Mouse (Mus musculus) erythroblast, embryonic 14.5 days (primary cell): Measurements from ENCODE around the gene Ric8a. TPM values are rescaled to one million over a fixed set of nuclear protein-coding genes. Genes with fewer than 3 reads are reported as not detected.

Experiments used
- H3K27me3 ChIP-seq: 2 replicates; pipeline ENCODE4 v1.6.1; 2012; ENCODE audit warnings: inconsistent platforms; ENCODE audit not compliant: control insufficient read depth
- H3K36me3 ChIP-seq: 2 replicates; pipeline ENCODE4 v1.6.1; 2012; ENCODE audit warnings: mild to moderate bottlenecking, inconsistent platforms; ENCODE audit not compliant: control insufficient read depth
- H3K4me1 ChIP-seq: 2 replicates; pipeline ENCODE4 v1.6.1; 2012; ENCODE audit warnings: inconsistent platforms; ENCODE audit not compliant: control insufficient read depth
- H3K4me3 ChIP-seq: replicated peaks from 2 replicates; pipeline ENCODE3; 2012; ENCODE audit warnings: moderate library complexity, mild to moderate bottlenecking, inconsistent platforms
- H3K9me3 ChIP-seq: 2 replicates; pipeline ENCODE4 v1.6.1; 2012; ENCODE audit warnings: low read length, inconsistent platforms, mixed read lengths; ENCODE audit not compliant: control insufficient read depth
- GATA1 ChIP-seq: IDR thresholded peaks from 2 replicates; pipeline ENCODE4 v1.6.1; 2012; ENCODE audit warnings: low read length, inconsistent platforms, mixed read lengths
- TAL1 ChIP-seq: IDR thresholded peaks from 3 replicates; pipeline ENCODE4 v1.6.1; 2012; ENCODE audit warnings: low read length, inconsistent platforms, mixed read lengths
- polyA plus RNA-seq: library from polyadenylated mRNA; stranded (reverse); fragments of >175 nt; gene quantifications from 2 replicates; pipeline ENCODE4 v1.2.3, GENCODE M21; 2012

The Ric8a gene
- polyA plus RNA-seq, 1 experiment: 2.1 TPM

GRCm38 (mm10) chr7:140912293-140912692, 55.5 kb downstream of the Ric8a start:
- Histone ChIP-seq H3K27me3 (peaks cover 3% of the 10 kb centered on the region), H3K4me3 (no peak overlapping the region), H3K9me3 (no peaks in the 10 kb centered on the region), H3K4me1 (peaks cover 8% of the 10 kb centered on the region), H3K36me3 (no peaks in the 10 kb centered on the region; the same call in 1 of the 2 replicates)
- TF ChIP-seq GATA1: no peak
- TF ChIP-seq TAL1: no peak

GRCm38 (mm10) chr7:140912846-140913482, 56.2 kb downstream of the Ric8a start:
- no peak overlapping the region for H3K4me3 ChIP-seq
- TF ChIP-seq GATA1 (no peak), TAL1 (no peak)
- peaks cover 8% of the 10 kb centered on the region for H3K4me1 ChIP-seq
- H3K9me3 ChIP-seq: no peaks in the 10 kb centered on the region
- H3K27me3 ChIP-seq: peaks cover 3% of the 10 kb centered on the region
- no peaks in the 10 kb centered on the region; the same call in 1 of the 2 replicates for H3K36me3 ChIP-seq

Other genes starting within 250 kb of the Ric8a start
- gene Olfr61, start 228.0 kb upstream of the Ric8a start, polyA plus RNA-seq: not detected in 2 replicates
- not detected in 2 replicates for gene Olfr53, start 210.5 kb upstream of the Ric8a start, polyA plus RNA-seq
- 0.01 TPM in 1 of 2 replicates, not detected in the other for gene Olfr539, start 197.0 kb upstream of the Ric8a start, polyA plus RNA-seq
- gene Olfr45, start 175.0 kb upstream of the Ric8a start, polyA plus RNA-seq: 0.01 TPM in 1 of 2 replicates, not detected in the other
- gene Olfr541, start 159.7 kb upstream of the Ric8a start, polyA plus RNA-seq: not detected in 2 replicates
- gene Cyp2e1, start 93.2 kb upstream of the Ric8a start, polyA plus RNA-seq: not detected in 2 replicates
- 0.05 TPM in 1 of 2 replicates, not detected in the other for gene Syce1, start 69.1 kb upstream of the Ric8a start, polyA plus RNA-seq
- gene Zfp941, start 34.8 kb upstream of the Ric8a start, polyA plus RNA-seq: not detected in 2 replicates
- 0.06 TPM in 1 of 2 replicates, not detected in the other for gene Urah, start 21.9 kb upstream of the Ric8a start, polyA plus RNA-seq
- not detected in 2 replicates for gene Scgb1c1, start 11.4 kb upstream of the Ric8a start, polyA plus RNA-seq
- gene Odf3, start 9.2 kb upstream of the Ric8a start, polyA plus RNA-seq: not detected in 2 replicates
- not detected in 2 replicates for gene Gm45785, start 626 bp upstream of the Ric8a start, polyA plus RNA-seq
- 0.95 and 1.2 TPM in 2 replicates for gene Bet1l, start 620 bp downstream of the Ric8a start, polyA plus RNA-seq
- 13.2 and 18.4 TPM in 2 replicates for gene Psmd13, start 25.0 kb downstream of the Ric8a start, polyA plus RNA-seq
- gene Sirt3, start 25.4 kb downstream of the Ric8a start, polyA plus RNA-seq: 1.8 and 1.9 TPM in 2 replicates
- gene Cox8b, start 43.5 kb downstream of the Ric8a start, polyA plus RNA-seq: not detected in 2 replicates
- not detected in 2 replicates for gene Nlrp6, start 63.9 kb downstream of the Ric8a start, polyA plus RNA-seq
- 0.05 and 0.32 TPM in 2 replicates for gene Pgghg, start 84.4 kb downstream of the Ric8a start, polyA plus RNA-seq
- gene Ifitm5, start 93.3 kb downstream of the Ric8a start, polyA plus RNA-seq: not detected in 2 replicates
- not detected in 2 replicates for gene Gm45717, start 99.0 kb downstream of the Ric8a start, polyA plus RNA-seq
- 3.3 and 3.7 TPM in 2 replicates for gene Ifitm2, start 99.0 kb downstream of the Ric8a start, polyA plus RNA-seq
- gene Ifitm1, start 110.3 kb downstream of the Ric8a start, polyA plus RNA-seq: 0.05 and 0.47 TPM in 2 replicates
- gene Ifitm3, start 153.8 kb downstream of the Ric8a start, polyA plus RNA-seq: 0.26 and 0.29 TPM in 2 replicates
- gene Ifitm6, start 161.0 kb downstream of the Ric8a start, polyA plus RNA-seq: not detected in 2 replicates
- gene Gm17387, start 172.2 kb downstream of the Ric8a start, polyA plus RNA-seq: not detected in 2 replicates
- 0.03 and 0.15 TPM in 2 replicates for gene B4galnt4, start 204.1 kb downstream of the Ric8a start, polyA plus RNA-seq
- gene Pkp3, start 221.3 kb downstream of the Ric8a start, polyA plus RNA-seq: 0.03 and 0.05 TPM in 2 replicates
- 0.16 and 0.19 TPM in 2 replicates for gene Sigirr, start 243.6 kb downstream of the Ric8a start, polyA plus RNA-seq